Comparison of ENCODE assay signal across 7 mouse cellular contexts in the genomic region with DNA sequence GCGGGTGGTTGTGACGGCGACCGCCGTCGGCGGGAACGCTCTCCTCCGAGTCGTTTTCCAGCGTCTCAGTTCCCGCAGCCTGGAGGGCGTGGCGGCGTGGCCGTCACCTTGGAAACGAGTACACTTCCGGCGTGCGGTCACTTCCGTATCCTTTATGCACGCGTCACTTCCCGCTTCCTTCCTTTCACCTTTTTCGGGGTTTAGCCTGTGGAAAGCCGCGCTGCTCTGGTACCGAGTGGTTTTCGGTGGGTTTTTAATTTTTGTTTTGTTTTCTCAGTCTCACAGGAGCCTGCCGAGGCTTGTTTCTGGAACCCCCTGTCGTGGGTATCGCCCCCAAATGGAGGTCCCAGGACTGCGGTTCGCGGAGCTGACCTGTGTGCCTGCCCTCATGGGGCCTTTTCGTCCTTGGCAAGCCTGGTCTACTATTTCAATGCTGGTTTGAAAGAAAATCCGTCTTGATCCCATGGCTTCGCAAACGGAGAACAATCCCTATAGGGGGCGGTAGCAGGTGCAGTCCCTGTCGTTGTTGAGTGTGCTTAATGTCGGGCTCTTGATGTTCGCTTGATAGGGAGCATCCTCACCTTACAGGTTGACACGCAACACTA. TPM values are rescaled to one million over a fixed set of nuclear protein-coding genes. Genes with fewer than 3 reads are reported as not detected.
DNase-seq lines count a peak whose midpoint lies in the region; ATAC-seq and TF ChIP-seq lines count a peak whose summit lies in the region.

A gene (minus strand): TSS at position 122 of the 605 bp plus-strand sequence.

- H3K9ac ChIP-seq in intestine, postnatal 0 days (ENCODE audit: low read depth, low read length) = peak within 1 kb of the TSS; percentile 59
- H3K9ac ChIP-seq in midbrain, embryonic 12.5 days (replicated peaks) = peak within 1 kb of the TSS; percentile 80

- H3K36me3 ChIP-seq in embryonic facial prominence, embryonic 10.5 days (replicated peaks) = peaks cover 32% of the 10 kb centered on the region
- H3K36me3 ChIP-seq in intestine, postnatal 0 days (ENCODE audit: control insufficient read depth, insufficient read depth) = no peaks in the 10 kb centered on the region
- H3K36me3 ChIP-seq in midbrain, embryonic 12.5 days = peaks cover 10% of the 10 kb centered on the region
- H3K36me3 ChIP-seq in small intestine, adult 2 months (ENCODE audit: control insufficient read depth, insufficient read depth, low read length) = peaks cover 10% of the 10 kb centered on the region

- WGBS in embryonic facial prominence, embryonic 10.5 days = under 1% methylated on average over 44 of the region's 44 CpGs
- under 1% methylated on average over 44 of the region's 44 CpGs for WGBS in intestine, postnatal 0 days
- under 1% methylated on average over 44 of the region's 44 CpGs for WGBS in midbrain, embryonic 12.5 days
- under 1% methylated on average over 44 of the region's 44 CpGs for WGBS in small intestine, adult 2 months

- H3K4me1 ChIP-seq in embryonic facial prominence, embryonic 10.5 days = peaks cover 12% of the 10 kb centered on the region
- no peaks in the 10 kb centered on the region; the same call in 1 of the 2 replicates for H3K4me1 ChIP-seq in intestine, postnatal 0 days (replicated peaks; ENCODE audit: control insufficient read depth, insufficient read depth, low read length)
- H3K4me1 ChIP-seq in midbrain, embryonic 12.5 days = peaks cover 17% of the 10 kb centered on the region
- peaks cover 8% of the 10 kb centered on the region for H3K4me1 ChIP-seq in small intestine, adult 2 months (ENCODE audit: control insufficient read depth, insufficient read depth, insufficient read length, low read length)

- ATAC-seq in intestine, postnatal 0 days = peak; percentile 96
- ATAC-seq in midbrain, embryonic 12.5 days (ENCODE audit: low FRiP score, low read depth) = peak; percentile 99

- H3K9me3 ChIP-seq in embryonic facial prominence, embryonic 10.5 days = no peaks in the 10 kb centered on the region
- no peaks in the 10 kb centered on the region for H3K9me3 ChIP-seq in intestine, postnatal 0 days (ENCODE audit: control insufficient read depth)
- H3K9me3 ChIP-seq in midbrain, embryonic 12.5 days = no peaks in the 10 kb centered on the region

- peak within 1 kb of the TSS; percentile 98 for H3K4me2 ChIP-seq in intestine, postnatal 0 days (replicated peaks; ENCODE audit: low read depth)
- H3K4me2 ChIP-seq in midbrain, embryonic 12.5 days (replicated peaks) = peak within 1 kb of the TSS; percentile 93

- DNase-seq in adrenal gland, postnatal 10 days = peak; percentile 95
- peak; percentile 93 for DNase-seq in embryonic facial prominence, embryonic 10.5 days (ENCODE audit: low spot score)
- DNase-seq in gonadal fat pad, adult 2 months (ENCODE audit: low read depth) = peak; percentile 33
- DNase-seq in left cerebral cortex, postnatal 4 days = peak; percentile 91

- H3K4me3 ChIP-seq in embryonic facial prominence, embryonic 10.5 days = peak within 1 kb of the TSS; percentile 84
- H3K4me3 ChIP-seq in intestine, postnatal 0 days (ENCODE audit: low read depth, low read length) = peak within 1 kb of the TSS; percentile 89
- peak within 1 kb of the TSS; percentile 89 for H3K4me3 ChIP-seq in midbrain, embryonic 12.5 days
- peak within 1 kb of the TSS; percentile 98 for H3K4me3 ChIP-seq in small intestine, adult 2 months (ENCODE audit: low read depth, low read length)

- peak within 1 kb of the TSS; percentile 85 for H3K27ac ChIP-seq in embryonic facial prominence, embryonic 10.5 days (replicated peaks)
- peak within 1 kb of the TSS; percentile 85 for H3K27ac ChIP-seq in intestine, postnatal 0 days (ENCODE audit: low read depth, low read length)
- H3K27ac ChIP-seq in midbrain, embryonic 12.5 days (replicated peaks) = peak within 1 kb of the TSS; percentile 77
- peak within 1 kb of the TSS; percentile 76 for H3K27ac ChIP-seq in small intestine, adult 2 months (ENCODE audit: insufficient read depth, low read depth, low read length)

- peaks cover 10% of the 10 kb centered on the region for H3K27me3 ChIP-seq in embryonic facial prominence, embryonic 10.5 days (replicated peaks; ENCODE audit: low read depth, poor library complexity, severe bottlenecking)
- no peaks in the 10 kb centered on the region; the same call in 1 of the 2 replicates for H3K27me3 ChIP-seq in intestine, postnatal 0 days (replicated peaks; ENCODE audit: control insufficient read depth, insufficient read depth, low read length)
- no peaks in the 10 kb centered on the region for H3K27me3 ChIP-seq in midbrain, embryonic 12.5 days
- peaks cover 4% of the 10 kb centered on the region; the same call in 1 of the 2 replicates for H3K27me3 ChIP-seq in small intestine, adult 2 months (ENCODE audit: control insufficient read depth, insufficient read depth, low read length)

- peak; percentile 61 for TF ChIP-seq CTCF in intestine, postnatal 0 days (IDR thresholded peaks at IDR 0.05; ENCODE audit: low read depth)
- peak; percentile 37; the same call in 1 of the 2 replicates for TF ChIP-seq CTCF in small intestine, adult 2 months (IDR thresholded peaks at IDR 0.05; ENCODE audit: extremely low read depth, insufficient read length, insufficient replicate concordance, low read depth, low read length)

- intact Hi-C loops in left cerebral cortex, postnatal 4 days (cut with DNase I) = loop anchor here (5.0 to 10.0 kb wide), 2 partner anchors 230 to 532 kb away; no protein-coding TSS in a partner anchor

- TF ChIP-seq POLR2A in small intestine, adult 2 months (IDR thresholded peaks at IDR 0.05; ENCODE audit: low read depth, low read length) = 0 out of 2 replicates have a peak, but pooled peaks have one; percentile 39

RNA-seq across cellular contexts. Expression of the gene that starts here (rescaled TPM):
- 1 to 10 TPM; 6.5 to 6.9 TPM for total RNA-seq in adrenal gland, postnatal 10 days (2021)
- 10.0 and 11.4 TPM in 2 replicates for polyA plus RNA-seq in embryonic facial prominence, embryonic 10.5 days (2016; fragmentation: Nextera tagmentation; extraction: Ambion mirVana)
- 2.3 and 3.7 TPM in 2 replicates for polyA plus RNA-seq in gonadal fat pad, adult 2 months (2012; rRNA removed)
- polyA plus RNA-seq in intestine, postnatal 0 days (2015; fragmentation: Nextera tagmentation; extraction: Ambion mirVana) = 0.75 and 0.93 TPM in 2 replicates
- 10 to 100 TPM; 28.9 to 33.2 TPM for total RNA-seq in left cerebral cortex, postnatal 4 days (2021)
- 12.6 and 12.7 TPM in 2 replicates for polyA plus RNA-seq in midbrain, embryonic 12.5 days (2016; fragmentation: Nextera tagmentation; extraction: Ambion mirVana)
- 0.22 and 0.42 TPM in 2 replicates for polyA plus RNA-seq in small intestine, adult 2 months (2012; rRNA removed)

Comparison
In these comparisons a context has a peak if more than half of its experiments do, and no peak if none do; other contexts are left out.
1. Peak in every context shown above with its lines: DNase-seq, ATAC-seq, H3K4me3 ChIP-seq and H3K27ac ChIP-seq.
2. Peak in ATAC-seq, H3K4me3 ChIP-seq, H3K27ac ChIP-seq, H3K9ac ChIP-seq and H3K4me2 ChIP-seq in intestine, postnatal 0 days; RNA of the gene not detected or under 1 TPM.
3. DNase-seq: peak in every context shown above with its lines; median percentile 95 in adrenal gland, postnatal 10 days; 93 in embryonic facial prominence, embryonic 10.5 days; 91 in left cerebral cortex, postnatal 4 days; 33 in gonadal fat pad, adult 2 months.